Mouse (Mus musculus) urinary bladder, postnatal 14 days (tissue): ENCODE results near the gene Tgfbr3.

ENCODE experiments used
- DNase-seq: peaks from one replicate; pipeline ENCODE4 v3.0.0; 2021; ENCODE audit warnings: low spot score

Gene Tgfbr3

DNA sequence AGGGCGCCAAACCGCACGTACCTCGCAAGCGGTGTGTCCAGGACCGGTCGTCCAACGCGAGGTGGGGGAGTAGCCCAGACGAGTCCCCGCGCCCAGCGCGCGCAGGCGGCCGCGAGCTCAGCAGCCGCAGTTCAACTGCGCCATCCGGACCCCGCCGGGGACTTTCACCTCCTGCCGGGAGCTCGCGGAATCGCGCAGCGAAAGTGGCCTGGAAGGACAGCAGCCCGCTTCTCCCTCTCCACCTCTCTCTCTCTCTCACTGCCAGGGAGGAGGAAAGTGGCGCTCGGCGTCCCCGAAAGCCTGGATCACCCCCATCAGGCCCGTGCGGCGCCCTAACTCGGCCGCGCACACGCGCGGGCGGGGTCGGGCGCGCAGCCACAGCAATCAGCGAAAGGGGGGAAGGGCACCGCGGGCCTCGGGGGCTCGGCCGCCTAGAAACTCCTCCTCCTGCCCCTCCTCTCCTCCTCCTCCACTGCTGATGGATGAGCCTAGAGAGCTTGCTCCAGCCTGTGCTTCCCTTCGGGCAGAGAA, at the start of gene Tgfbr3:
Gene Tgfbr3 (minus strand): TSS at position 396 of the 531 bp plus-strand sequence.
- DNase-seq = peak; percentile 90

DNA sequence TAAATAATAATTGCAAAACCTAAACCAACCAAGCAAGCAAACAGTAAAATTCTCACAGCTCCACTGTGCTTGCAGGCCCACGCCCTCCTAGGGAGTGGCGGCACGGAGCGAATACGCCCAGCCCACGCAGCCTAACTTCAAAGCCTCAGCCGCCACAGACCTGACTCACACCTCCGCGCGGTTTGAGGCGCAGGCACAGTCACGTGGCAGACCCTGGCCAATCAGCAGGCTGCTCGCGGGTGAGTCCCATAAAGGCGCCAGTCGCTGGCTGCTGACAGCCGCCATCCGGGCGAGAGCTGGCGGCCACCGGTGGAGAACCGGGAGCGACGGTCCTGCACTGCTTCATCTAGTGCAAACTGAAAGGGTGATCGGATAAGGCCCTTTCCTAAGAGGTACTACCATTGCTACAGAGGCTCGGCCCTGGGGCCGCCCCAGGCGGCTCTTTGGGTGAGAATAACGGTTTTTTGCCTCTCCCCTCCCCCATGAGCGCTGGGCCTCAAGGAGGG, 41.5 kb upstream of the Tgfbr3 start, which contains the start of gene Brdt:
Gene Brdt (plus strand): TSS at position 244 of the 506 bp plus-strand sequence.
- DNase-seq = no peak

GRCm38 (mm10) chr5:107320703-107321102, 31.3 kb upstream of the Tgfbr3 start:
- DNase-seq = peak; percentile 38

DNA sequence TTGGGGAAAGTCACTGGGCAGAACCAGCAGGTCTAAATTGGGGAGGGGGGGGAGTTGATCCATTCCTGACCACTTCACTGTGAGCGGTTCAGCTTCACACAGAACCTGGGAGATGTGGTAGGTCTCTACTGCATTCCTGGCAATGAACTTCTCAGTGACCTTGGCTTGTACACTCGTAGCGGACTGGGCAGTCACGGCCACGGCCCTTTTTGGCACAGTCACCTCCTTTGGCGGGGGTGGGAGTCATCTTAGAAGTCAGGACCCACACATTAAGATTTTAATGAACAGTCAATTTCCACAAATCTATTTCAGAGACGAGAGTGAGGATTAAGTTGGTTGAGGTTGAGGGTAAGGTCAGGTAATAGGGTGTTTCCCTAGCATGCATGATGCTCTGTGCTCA, 27.7 kb upstream of the Tgfbr3 start:
- no peak for DNase-seq

GRCm38 (mm10) chr5:107307432-107307831, 18.0 kb upstream of the Tgfbr3 start:
- DNase-seq = no peak

DNA sequence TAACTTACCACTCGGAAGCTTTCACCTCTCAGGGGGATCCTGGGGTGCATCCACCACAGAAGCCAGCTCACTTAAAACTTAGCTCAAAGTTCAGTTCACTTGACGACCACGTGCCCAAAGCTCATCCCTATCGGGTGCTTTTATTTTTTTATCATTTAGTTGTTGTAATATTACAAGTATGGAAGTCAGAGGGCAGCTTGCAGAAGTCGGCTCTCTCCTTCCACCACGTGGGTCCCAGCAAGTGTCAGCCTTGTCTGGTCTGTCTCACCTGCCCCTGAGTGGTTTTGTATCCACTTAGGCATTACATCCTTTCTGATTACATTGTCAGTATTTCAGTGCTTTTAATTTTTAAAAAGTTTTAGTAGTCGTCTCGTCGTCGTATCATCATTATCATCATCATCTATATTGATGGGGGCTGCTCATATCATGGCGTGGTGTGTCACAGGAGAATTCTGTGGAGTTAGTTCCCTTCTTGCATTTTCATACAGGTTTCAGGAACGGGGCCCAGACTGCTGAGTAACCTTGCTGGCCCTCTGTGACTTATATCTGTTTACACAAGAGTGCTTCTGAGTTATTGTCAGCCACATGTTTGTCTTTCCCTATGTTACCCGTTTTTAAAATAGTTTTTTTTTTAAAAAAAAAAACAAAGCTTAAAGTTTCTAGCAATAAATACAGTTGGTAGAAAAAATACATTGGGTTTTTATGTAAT, 14.8 kb upstream of the Tgfbr3 start:
- DNase-seq = no peak

- DNase-seq = peak; percentile 45
Observed at GRCm38 (mm10) chr5:107303350-107303861, 14.0 kb upstream of the Tgfbr3 start.

- no peak for DNase-seq
Observed at GRCm38 (mm10) chr5:107298854-107299253, 9.4 kb upstream of the Tgfbr3 start.

GRCm38 (mm10) chr5:107296512-107297322, 7.3 kb upstream of the Tgfbr3 start:
- DNase-seq = no peak

GRCm38 (mm10) chr5:107295817-107296511, 6.5 kb upstream of the Tgfbr3 start:
- no peak for DNase-seq

DNA sequence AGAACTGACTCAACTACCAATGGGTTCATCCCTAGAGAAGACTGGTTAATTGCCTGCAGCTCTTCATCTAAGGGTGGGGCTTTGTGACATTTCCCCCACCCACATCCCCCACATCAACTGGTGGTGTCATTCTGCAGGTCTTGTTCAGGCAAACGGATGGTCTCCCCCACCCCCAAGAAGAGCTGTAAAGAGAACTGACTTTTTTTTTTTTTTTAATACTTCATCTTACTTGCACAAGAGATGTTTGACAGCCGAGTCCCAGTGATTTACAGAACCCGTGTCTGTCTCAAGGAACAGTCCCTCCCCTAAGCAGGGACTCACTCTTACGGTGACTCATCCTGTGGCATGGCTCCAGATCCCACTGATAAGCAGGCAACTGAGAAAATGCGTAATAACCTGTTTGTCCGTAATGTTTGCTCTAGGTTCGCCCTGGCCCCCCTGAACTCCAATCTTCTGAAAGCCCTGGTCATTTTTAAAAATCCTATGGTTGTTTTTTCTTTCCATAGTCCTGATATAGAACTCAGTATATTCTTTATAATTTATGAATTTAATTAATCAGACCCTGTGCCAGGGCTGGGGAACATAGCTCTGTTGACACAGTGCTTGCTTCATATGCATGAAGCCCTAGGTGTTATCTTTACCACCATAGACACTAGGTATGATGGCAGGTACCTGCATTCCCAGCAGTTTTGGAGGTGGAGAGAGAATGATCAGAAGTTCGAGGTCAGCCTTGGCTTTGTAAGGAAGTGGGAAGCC, 5.8 kb upstream of the Tgfbr3 start:
- peak; percentile 95 for DNase-seq

DNA sequence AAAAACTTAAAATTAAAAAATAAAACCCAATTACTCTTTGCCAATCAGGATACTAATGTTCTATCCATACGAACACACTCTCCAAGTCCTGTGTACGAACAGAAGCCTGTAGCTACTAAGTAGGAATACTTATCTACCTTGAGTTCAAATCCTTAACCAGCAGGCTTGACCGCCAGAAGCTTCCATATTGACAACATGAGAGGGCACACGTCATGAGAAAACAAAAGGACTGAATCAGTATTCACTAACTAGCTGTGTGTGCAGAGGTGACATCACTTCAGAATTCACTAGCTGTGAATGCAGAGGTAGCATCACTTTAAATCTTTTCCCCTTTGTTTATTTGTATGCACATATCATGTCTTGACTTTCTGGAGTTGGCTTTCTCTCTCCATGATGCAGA, 4.6 kb upstream of the Tgfbr3 start:
- DNase-seq = no peak

- DNase-seq = no peak
Observed at GRCm38 (mm10) chr5:107289986-107290385, 557 bp upstream of the Tgfbr3 start.

DNA sequence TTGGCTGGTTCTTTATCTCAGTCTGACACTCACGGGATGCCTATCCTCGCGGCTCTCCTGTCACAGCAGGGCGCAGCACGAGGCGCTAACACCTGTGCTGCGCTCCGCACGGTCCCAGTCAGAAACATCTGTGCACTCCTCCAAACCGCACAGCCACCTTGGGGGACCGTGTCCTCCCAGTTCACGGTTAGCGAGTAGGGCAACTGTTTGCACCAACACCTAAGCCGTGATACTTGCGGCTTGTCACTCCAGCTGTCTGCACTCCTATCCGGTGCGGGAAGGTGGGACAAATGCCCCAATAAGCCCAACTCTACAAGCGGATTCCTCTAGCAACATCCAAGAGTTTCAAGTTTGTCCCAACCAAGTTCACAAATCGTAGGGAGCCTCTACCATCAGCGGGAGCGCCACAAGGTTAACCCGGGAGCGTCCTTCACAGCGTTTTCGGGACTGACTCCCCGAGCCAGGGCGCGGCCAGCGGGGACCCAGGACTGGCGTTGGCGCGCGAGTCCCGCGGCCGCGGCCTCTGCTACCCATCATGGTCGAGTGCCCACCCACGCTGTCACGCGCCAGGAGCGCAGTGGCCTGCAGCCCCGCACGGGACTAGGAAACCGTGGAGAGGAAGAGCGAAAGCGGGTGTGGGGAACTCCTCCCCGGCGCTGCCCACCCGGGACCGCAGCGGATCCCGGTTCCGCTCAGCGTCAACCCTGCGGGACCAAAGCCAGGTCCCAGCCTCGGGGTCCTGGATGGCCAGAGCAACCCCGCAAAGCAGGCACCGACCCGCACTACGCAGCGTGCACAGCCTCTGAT, 799 bp downstream of the Tgfbr3 start:
- DNase-seq = peak; percentile 45

GRCm38 (mm10) chr5:107287908-107288267, 1.5 kb downstream of the Tgfbr3 start:
- no peak for DNase-seq

DNA sequence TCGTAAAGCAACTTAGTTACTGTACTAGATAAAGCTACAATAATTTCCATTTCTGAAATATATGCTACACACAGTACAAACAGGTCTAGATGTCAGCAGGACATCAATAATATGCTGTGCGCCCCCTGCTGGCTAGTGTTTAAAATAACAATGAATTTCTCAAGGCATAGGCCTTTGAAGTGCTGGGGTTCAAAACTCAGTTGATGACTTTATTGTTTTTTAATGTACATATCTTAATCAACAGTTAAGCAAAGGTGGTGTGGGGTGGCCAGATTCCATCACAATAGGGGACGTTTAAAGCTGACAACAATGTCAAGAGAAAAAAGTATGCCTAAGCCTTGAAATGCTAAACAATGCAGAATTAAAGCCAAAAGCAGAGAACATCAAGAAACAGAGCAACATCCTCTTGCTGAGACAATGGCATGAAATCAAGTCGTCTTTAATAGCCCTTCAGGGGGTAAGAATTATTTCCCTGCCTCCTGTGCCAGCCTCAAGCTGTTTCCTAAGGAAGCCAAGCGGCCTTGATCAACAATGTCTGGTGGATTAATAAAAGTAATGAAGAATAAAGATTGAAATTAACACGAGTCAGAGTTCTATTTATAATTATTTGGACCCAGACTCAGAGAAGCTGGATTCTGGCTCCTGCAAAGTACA, 2.0 kb downstream of the Tgfbr3 start:
- peak; percentile 77 for DNase-seq

- DNase-seq = no peak
Observed at GRCm38 (mm10) chr5:107285563-107285962, 3.9 kb downstream of the Tgfbr3 start.

DNA sequence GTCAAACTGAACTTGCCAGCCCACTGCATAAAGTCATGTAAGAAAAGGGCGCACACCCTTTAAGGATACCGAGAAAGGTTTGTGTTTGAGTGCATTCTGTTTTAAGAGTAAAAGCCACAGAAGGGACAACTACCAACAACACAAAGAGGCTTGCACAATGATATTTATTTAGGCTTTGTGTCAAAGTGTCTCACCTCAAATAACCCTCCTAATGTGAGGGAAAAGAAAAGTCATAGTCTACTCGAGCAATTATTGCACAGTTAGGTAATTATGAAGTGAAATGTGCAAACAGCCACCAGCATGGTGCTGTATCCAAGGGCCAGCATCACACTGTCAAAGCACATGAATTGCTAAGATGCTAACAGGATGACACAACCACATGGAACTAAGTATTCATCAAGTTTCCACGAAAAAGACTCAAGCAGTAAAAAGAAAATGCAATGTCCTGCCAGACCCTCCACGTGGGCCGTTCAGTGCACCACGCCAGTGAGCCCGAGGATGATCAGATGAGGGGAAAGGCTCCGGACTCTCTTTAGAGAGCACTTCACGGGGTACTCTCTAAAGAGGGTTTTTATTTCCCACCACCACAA, 5.4 kb downstream of the Tgfbr3 start:
- DNase-seq = no peak

GRCm38 (mm10) chr5:107282561-107283307, 6.7 kb downstream of the Tgfbr3 start:
- no peak for DNase-seq
